Mouse (Mus musculus): ENCODE results near the gene Trp53bp2.

DNA sequence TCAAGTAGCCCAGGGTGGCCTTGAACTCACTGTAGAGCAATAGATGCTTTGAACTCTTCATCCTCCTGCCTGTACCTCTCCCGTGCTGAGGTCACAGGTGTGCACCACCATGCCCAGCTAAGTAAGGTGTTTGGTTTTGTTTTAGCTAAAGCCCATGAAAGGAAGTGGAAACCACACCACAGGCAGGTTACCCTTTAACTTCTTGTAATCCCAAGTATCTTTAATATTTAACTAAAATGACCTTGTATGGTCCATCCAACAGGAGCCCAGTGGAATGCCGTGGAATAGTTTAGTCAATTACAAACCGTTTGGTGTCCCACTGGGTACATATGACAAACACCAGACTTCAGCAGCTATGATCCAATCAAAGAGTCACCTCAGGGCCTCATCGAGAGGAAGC, 70.0 kb downstream of the Trp53bp2 start:
- TF ChIP-seq CTCF (IDR thresholded peaks at IDR 0.05; ENCODE audit: low read depth, low read length) (no peak), POLR2A (IDR thresholded peaks at IDR 0.05; ENCODE audit: extremely low read depth, insufficient read depth, low read length) (no peak)
